Mouse (Mus musculus) cortical plate, adult 2 months (tissue): ENCODE data around the gene Olfr178.

Experiments
- CTCF ChIP-seq: fragments of 200-500 bp; IDR thresholded peaks from 2 replicates; pipeline ENCODE4 v1.5.1; 2011; ENCODE audit warnings: mild to moderate bottlenecking, control low read depth, low read length; ENCODE audit not compliant: insufficient read depth; ENCODE audit errors: extremely low read depth
- POLR2A ChIP-seq: fragments of 200-500 bp; IDR thresholded peaks from 2 replicates; pipeline ENCODE4 v1.6.1; 2011; ENCODE audit warnings: mild to moderate bottlenecking, low read length, control low read depth; ENCODE audit not compliant: insufficient read depth; ENCODE audit errors: extremely low read depth

- no peak for TF ChIP-seq CTCF
- TF ChIP-seq POLR2A, result no peak
Observed at GRCm38 (mm10) chr16:58884416-58884815, 7.4 kb downstream of the Olfr178 start.
